Mouse (Mus musculus): ENCODE results near the gene Fam120b.

GRCm38 (mm10) chr17:15410861-15411260, 14.9 kb downstream of the Fam120b start:
- TF ChIP-seq POLR2A (IDR thresholded peaks at IDR 0.05; ENCODE audit: borderline replicate concordance, insufficient read depth, low read length) (no peak), CTCF (IDR thresholded peaks at IDR 0.05; ENCODE audit: borderline replicate concordance, insufficient read depth, low read depth, low read length) (no peak)

Measured in cerebellum, adult 2 months (tissue).